Mouse (Mus musculus) liver, adult 2 months (tissue): Measurements from ENCODE around the gene Kcnk13. TPM values are rescaled to one million over a fixed set of nuclear protein-coding genes. Genes with fewer than 3 reads are reported as not detected.
"Not testable (repeated sequence)": the region's sequence is repeated elsewhere in the genome, so short reads cannot be mapped to it uniquely, and the experiment has no call there.

Experiments used
- DNase-seq: peaks from one replicate; pipeline ENCODE4 v3.0.0-alpha.2; 2011; ENCODE audit warnings: low read depth, low spot score; ENCODE audit errors: extremely low read depth
- H3K27ac ChIP-seq: fragments of 200-500 bp; replicated peaks from 2 replicates; pipeline ENCODE4 v1.5.1; 2012; ENCODE audit warnings: low read depth, mild to moderate bottlenecking, control low read depth, inconsistent platforms, low read length; ENCODE audit not compliant: insufficient read depth
- H3K27me3 ChIP-seq: fragments of 200-500 bp; 2 replicates; pipeline ENCODE4 v1.6.1; 2012; ENCODE audit warnings: mild to moderate bottlenecking, moderate library complexity, low read length, inconsistent platforms; ENCODE audit not compliant: control insufficient read depth, insufficient read depth
- H3K36me3 ChIP-seq: fragments of 200-500 bp; 2 replicates; pipeline ENCODE4 v1.6.1; 2012; ENCODE audit warnings: low read length, inconsistent platforms; ENCODE audit not compliant: control insufficient read depth, insufficient read depth
- H3K4me1 ChIP-seq: fragments of 200-500 bp; 2 replicates; pipeline ENCODE4 v1.6.1; 2011; ENCODE audit warnings: low read length; ENCODE audit not compliant: control insufficient read depth, insufficient read depth
- H3K4me3 ChIP-seq: fragments of 200-500 bp; 2 replicates; pipeline ENCODE4 v1.5.1; 2011; ENCODE audit warnings: low read depth, mild to moderate bottlenecking, control low read depth, low read length, moderate library complexity; ENCODE audit not compliant: insufficient read depth
- H3K79me2 ChIP-seq: fragments of 200-500 bp; 2 replicates; pipeline ENCODE4 v1.6.1; 2012; ENCODE audit warnings: inconsistent platforms, mild to moderate bottlenecking, low read length, moderate library complexity; ENCODE audit not compliant: control insufficient read depth, insufficient read depth
- H3K9ac ChIP-seq: fragments of 200-500 bp; 2 replicates; pipeline ENCODE4 v1.6.1; 2012; ENCODE audit warnings: low read depth, mild to moderate bottlenecking, control low read depth, inconsistent platforms, low read length
- CTCF ChIP-seq: fragments of 200-500 bp; IDR thresholded peaks from 2 replicates; pipeline ENCODE4 v1.5.1; 2011; ENCODE audit warnings: low read depth, low read length, control low read depth
- POLR2A ChIP-seq: fragments of 200-500 bp; IDR thresholded peaks from 2 replicates; pipeline ENCODE4 v1.6.1; 2011; ENCODE audit warnings: low read length, control low read depth; ENCODE audit not compliant: insufficient read depth; ENCODE audit errors: extremely low read depth
- WGBS: fragments of 180-500 bp; shearing (Covaris S2); methylation state at CpG from one replicate; pipeline ENCODE4 v1.1.7; 2018; 5-methylcytosine and 5-hydroxymethylcytosine counted together
- polyA plus RNA-seq: library from polyadenylated mRNA; depleted of rRNA; stranded (reverse); fragments of >200 nt; gene quantifications from 2 replicates; pipeline ENCODE4 v1.2.3, GENCODE M21; 2012
- total RNA-seq: library from RNA; depleted of rRNA; stranded (reverse); fragments of >200 nt; gene quantifications from 2 replicates; pipeline ENCODE4 v1.2.3, GENCODE M21; 2014

The Kcnk13 gene
- total and polyA plus RNA-seq, 2 experiments, result 0.23 to 0.65 TPM

DNA sequence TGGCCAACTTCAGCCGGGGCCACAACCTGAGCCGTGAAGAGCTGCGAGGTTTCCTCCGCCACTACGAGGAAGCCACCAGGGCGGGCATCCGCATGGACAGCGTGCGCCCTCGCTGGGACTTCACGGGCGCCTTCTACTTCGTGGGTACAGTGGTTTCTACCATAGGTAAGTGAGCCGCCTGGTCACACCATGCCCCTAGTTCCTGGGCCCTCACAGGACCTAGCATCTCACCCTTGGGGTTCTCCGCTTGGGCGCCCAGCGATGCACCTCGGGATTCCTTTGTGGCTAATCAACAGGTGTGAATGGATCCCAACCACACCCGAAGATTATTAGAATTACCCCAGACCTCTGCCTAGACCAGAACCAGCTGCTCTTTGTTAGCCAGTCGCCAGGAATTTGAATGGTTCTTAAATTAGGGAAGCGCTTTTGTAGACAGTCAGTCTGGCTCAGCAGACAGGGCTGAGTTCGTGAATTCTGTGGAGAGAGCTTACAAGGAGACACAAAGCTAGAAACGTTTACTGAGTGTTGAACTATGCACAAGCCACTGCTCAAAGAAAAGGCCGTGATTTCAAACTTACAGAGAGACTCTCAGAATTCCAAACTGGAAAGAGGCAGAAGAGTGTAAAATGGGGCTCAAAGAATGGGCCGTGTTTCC is 1.9 kb downstream of the Kcnk13 start:
- peaks cover 3% of the 10 kb centered on the region; the same call in 1 of the 2 replicates for H3K4me1 ChIP-seq
- WGBS, result 11% methylated on average over 25 of the region's 25 CpGs
- H3K36me3 ChIP-seq, result no peaks in the 10 kb centered on the region
- H3K27ac ChIP-seq, result no peak overlapping the region
- H3K9ac ChIP-seq, result peak overlapping the region; percentile 65
- H3K4me3 ChIP-seq, result peak overlapping the region; percentile 61
- H3K79me2 ChIP-seq, result no peaks in the 10 kb centered on the region
- DNase-seq, result no peak
- peaks cover 17% of the 10 kb centered on the region for H3K27me3 ChIP-seq
- TF ChIP-seq CTCF (no peak), POLR2A (no peak)

DNA sequence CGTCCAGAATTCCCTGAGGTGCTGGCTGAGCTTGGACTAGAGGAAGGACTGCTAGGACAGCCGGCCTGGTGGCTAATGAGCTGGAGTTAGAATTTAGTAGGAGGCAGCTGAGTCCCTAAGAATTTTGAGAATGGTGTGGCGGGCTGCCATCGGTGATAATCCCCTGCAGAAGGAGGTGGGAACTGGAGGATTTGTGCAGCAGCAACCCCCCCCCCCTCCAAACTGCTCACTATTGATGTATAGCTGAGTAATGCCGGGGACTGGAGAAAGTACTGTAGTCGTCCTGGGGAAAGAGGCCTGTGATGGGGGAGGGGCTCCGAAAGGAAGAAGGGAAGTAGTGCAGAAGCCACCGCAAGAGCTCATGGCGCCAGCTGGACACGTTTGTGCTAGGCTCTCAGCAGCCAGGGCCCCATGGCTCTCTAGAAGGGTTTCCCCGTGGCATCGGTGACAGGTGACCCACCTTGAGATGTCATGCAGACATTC is 2.6 kb downstream of the Kcnk13 start:
- WGBS, result 15% methylated on average over 12 of the region's 12 CpGs
- no peaks in the 10 kb centered on the region for H3K79me2 ChIP-seq
- H3K9ac ChIP-seq, result peak overlapping the region; percentile 23; the same call in 1 of the 2 replicates
- H3K4me1 ChIP-seq, result peaks cover 3% of the 10 kb centered on the region; the same call in 1 of the 2 replicates
- TF ChIP-seq CTCF (no peak), POLR2A (no peak)
- H3K27me3 ChIP-seq, result peaks cover 17% of the 10 kb centered on the region
- H3K36me3 ChIP-seq, result no peaks in the 10 kb centered on the region
- no peak for DNase-seq
- 0 out of 2 replicates have a peak overlapping the region, but pooled peaks have one; percentile 27 for H3K27ac ChIP-seq
- peak overlapping the region; percentile 44 for H3K4me3 ChIP-seq

DNA sequence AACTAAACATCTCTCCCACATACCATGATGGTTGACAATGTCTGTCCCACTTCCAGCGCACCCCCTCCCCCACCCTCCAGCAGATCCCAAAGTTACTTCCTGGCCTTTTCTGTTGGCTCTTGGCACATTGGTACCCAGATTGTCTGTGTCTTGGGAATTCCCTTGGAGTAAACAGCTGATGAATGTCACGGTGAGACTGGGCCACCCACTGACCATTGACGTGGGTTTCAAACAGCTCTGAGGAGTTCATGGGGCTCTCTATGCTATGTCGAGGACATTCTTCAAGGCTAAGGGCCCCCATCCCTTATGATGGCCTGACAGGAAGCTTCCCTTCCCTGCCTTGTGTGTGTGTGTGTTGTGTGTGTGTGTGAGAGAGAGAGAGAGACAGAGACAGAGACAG is 5.6 kb downstream of the Kcnk13 start:
- Histone ChIP-seq H3K27me3 (peaks cover 18% of the 10 kb centered on the region), H3K36me3 (no peaks in the 10 kb centered on the region), H3K4me1 (peaks cover 3% of the 10 kb centered on the region; the same call in 1 of the 2 replicates), H3K4me3 (no peak overlapping the region), H3K9ac (no peak overlapping the region), H3K27ac (no peak overlapping the region), H3K79me2 (no peaks in the 10 kb centered on the region)
- TF ChIP-seq POLR2A, result no peak
- no peak for TF ChIP-seq CTCF
- no peak for DNase-seq
- 66% methylated on average over 4 of the region's 4 CpGs for WGBS

DNA sequence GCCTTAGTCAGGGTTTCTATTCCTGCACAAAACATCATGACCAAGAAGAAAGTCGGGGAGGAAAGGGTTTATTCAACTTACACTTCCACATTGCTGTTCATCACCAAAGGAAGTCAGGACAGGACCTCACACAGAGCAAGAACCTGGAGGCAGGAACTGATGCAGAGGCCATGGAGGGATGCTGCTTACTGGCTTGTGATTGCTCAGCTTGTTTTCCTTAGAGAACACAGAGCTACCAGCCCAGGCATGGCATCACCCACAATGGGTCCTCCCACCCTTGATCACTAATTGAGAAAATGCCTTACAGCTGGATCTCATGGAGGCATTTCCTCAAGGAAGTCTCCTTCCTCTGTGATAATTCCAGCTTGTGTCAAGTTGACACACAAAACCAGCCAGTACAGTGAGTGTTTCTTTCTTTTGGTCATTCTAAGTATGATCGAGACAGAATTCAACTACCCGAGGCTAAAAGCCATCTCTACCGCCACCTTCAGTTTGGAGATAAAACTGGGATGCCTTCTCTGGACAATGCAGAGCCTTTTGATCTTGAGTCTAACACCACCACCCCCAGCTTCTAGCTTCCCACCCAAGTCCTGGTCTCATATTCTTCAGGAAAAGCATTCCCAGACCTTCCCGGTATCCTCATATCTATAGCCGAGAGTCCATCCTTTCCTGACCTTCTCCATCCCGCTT is 7.1 kb downstream of the Kcnk13 start:
- not testable (repeated sequence) for H3K4me3 ChIP-seq, H3K27me3 ChIP-seq, H3K9ac ChIP-seq, H3K4me1 ChIP-seq, H3K27ac ChIP-seq, DNase-seq, H3K79me2 ChIP-seq, H3K36me3 ChIP-seq
- 61% methylated on average over 7 of the region's 7 CpGs for WGBS

DNA sequence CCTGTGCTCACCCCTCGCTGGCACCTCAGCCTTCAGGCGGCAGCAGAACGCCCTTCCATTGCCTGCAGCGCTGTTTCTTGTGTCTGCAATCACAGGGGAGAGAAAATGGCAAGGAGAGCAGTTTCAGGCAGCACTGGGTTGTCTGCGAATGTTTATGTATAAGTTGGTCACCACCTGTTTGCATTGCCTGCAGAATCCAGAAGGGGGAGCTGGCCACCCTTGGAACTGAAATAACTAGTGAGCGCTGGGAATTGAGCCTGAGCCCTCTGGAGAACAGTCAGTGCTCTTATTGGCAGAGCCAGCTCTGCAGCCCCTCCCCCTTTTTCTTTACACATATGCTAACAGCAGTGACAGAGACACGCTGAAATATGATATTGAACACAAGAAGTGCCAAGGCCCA is 8.5 kb downstream of the Kcnk13 start:
- no peaks in the 10 kb centered on the region for H3K36me3 ChIP-seq
- TF ChIP-seq POLR2A (no peak), CTCF (no peak)
- H3K79me2 ChIP-seq, result no peaks in the 10 kb centered on the region
- H3K27me3 ChIP-seq, result 0 out of 2 replicates have a peak, but pooled peaks cover 4% of the 10 kb centered on the region
- no peak overlapping the region for H3K9ac ChIP-seq
- no peak overlapping the region for H3K27ac ChIP-seq
- H3K4me1 ChIP-seq, result no peaks in the 10 kb centered on the region
- DNase-seq, result no peak
- no peak overlapping the region for H3K4me3 ChIP-seq
- WGBS, result 56% methylated on average over 7 of the region's 7 CpGs

DNA sequence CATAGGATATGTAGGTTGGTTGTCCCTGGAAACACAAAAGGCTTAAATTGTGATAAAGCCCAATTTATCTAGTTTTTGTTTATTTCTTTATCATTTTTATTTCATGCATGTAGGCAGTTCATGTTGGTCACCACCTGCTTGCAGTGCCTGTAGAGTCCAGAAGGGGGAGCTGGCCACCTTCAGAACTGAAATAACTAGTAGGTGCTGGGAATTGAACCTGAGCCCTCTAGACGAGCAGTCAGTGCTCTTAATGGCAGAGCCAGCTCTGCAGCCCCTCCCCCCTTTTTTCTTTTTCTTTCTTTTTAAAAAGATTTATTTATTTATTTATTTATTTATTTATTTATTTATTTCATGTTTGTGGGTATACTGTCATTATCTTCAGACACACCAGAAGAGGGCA is 9.4 kb downstream of the Kcnk13 start:
- TF ChIP-seq CTCF (peak; percentile 25; the same call in 1 of the 2 replicates), POLR2A (no peak)
- no peak overlapping the region for H3K27ac ChIP-seq
- H3K4me3 ChIP-seq, result no peak overlapping the region
- no peaks in the 10 kb centered on the region for H3K79me2 ChIP-seq
- H3K4me1 ChIP-seq, result no peaks in the 10 kb centered on the region
- H3K27me3 ChIP-seq, result 0 out of 2 replicates have a peak, but pooled peaks cover 4% of the 10 kb centered on the region
- no peaks in the 10 kb centered on the region for H3K36me3 ChIP-seq
- no peak for DNase-seq
- 86% methylated on average over 1 of the region's 1 CpGs for WGBS
- no peak overlapping the region for H3K9ac ChIP-seq
